Mouse (Mus musculus) G1E (cell line): ENCODE measurements around the gene Phf12.

Experiments
- CTCF ChIP-seq: IDR thresholded peaks from 2 replicates; pipeline ENCODE4 v1.5.1; 2012; ENCODE audit warnings: low read depth, low read length, inconsistent platforms, mixed read lengths
- GATA1 ChIP-seq: IDR thresholded peaks from 2 replicates; pipeline ENCODE4 v1.6.1; 2012; ENCODE audit warnings: borderline replicate concordance, low read length, inconsistent platforms, mixed read lengths

DNA sequence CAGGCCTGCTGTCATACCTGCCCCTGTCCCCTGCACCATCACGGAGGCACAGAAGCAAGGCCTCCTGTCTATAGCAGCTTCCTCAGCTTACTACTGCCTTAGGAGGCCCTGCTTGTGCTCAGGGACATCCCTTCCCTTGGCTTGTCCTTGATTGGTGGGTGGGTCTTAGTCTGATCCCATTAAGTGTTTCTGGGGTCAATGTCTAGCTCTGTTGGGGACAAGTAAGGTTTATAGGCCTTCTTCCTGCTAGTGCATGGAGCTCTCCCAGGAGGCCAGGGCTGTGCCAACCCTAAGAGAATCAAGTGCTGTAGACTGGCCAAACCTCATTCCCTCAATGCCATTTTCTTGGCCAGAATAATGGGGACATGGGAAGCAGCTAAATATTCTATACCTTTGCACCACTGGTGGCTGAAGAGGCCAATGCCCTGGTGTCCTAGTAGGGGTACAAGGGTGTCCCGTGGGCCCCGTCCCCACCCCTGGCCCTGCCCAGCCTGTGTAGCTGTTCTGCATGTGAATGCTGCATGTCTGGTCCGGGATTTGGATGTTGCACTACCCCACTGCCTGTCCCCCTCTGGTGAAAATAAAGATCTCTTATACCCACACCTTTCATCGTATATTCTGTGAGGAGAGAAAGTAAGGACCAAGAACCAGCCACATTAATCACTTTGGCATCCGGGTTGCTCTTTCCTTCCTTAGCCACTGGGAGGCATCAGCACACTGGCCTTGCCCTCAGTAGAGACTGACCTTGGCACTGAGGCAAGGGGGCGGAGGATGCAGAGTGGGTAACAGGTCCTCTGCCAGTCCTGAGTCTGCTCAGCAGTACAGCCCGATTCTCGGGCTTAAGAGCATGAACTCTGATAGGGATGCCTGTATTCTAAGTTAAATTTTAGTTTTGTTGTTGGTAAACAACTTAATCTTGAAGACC is 77.5 kb downstream of the Phf12 start:
- TF ChIP-seq GATA1 (no peak), CTCF (peak; percentile 64; the same call in 1 of the 2 replicates)
